Mouse (Mus musculus) central nervous system, embryonic 14 days (tissue): ENCODE measurements around the gene Rtn4rl1. TPM values are rescaled to one million over a fixed set of nuclear protein-coding genes. Genes with fewer than 3 reads are reported as not detected.

ENCODE experiments used
- polyA plus RNA-seq: library from polyadenylated mRNA; depleted of rRNA; stranded (reverse); fragments of >200 nt; gene quantifications from 2 replicates; pipeline ENCODE4 v1.2.3, GENCODE M21; 2012; rRNA removed

Gene Rtn4rl1
- polyA plus RNA-seq: 5.8 and 7.5 TPM in 2 replicates

DNA sequence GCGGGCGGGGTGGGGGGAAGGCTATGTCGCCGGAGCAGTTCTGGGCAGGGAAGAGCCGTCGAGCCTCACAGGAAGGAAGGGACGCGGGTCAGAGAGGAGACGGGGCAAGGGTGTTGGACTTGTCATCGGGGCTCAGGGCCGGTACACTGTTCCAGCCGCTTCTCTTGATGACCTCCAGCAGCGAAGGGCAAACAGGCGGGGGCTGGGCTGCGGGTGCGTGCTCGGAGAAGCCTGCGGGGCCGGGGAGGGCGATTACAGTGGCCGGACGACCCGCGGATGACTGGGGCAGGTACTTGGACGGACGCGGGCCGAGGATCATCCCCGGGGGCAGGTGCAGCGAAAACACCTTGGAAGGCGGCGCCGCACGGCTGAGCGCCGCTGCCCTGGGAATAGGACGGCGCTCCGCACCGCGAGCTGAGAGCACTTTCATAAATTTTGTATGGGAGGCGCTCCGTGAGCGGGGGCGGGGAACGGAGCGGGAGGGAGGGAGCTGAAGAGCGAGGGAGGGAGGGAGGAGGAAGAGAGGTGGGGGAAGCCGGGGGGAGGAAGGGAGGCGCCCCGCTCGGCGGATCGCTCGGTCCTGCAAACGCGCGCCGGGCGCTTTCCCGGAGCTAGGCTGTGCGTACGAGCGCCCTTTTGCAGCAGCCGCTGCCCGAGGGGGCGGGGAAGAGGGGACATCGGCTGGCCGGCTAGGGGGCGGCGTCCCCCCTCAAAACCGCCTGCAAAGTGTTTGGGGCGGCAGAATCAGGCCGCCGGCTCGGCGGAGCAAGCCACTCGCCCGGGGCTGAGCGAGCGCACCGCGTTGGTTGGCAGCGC, at the start of gene Rtn4rl1:
Rtn4rl1 (plus strand) TSS at position 528 of the 816 bp plus-strand sequence.

DNA sequence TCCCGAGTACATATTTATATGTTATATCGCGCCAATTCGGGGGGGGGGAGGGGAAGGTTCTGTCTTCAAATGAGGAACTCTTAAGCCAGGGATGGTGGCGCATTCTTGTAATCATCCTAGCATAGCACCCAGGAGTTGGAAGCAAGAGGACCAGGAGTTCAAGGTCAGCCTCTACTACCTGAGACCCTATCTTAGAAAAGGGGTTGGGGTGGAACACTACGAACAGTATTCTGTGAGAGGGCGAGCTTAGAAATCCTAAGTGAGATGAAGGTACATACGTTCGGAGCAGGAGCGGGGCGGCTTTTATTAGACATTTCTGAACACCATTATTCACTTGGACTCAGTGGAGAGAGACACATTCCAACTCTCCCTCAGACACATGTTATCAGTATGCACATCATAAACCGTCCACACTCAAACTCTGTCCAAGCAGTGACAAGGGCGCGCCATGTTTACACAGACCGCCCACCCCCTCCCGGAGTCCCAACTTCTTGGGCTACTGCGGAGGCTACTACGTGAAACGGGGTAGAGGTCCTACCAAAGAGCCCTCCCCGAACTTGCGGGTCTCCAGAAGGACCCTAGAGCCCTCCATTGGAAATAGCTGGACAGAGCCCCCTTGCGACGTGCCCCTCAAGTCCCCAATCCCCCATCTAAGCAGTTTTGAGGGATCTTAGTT, 24.0 kb upstream of the Rtn4rl1 start, which contains the start of gene Hic1:
Hic1 (minus strand) TSS at position 115 of the 676 bp plus-strand sequence.

DNA sequence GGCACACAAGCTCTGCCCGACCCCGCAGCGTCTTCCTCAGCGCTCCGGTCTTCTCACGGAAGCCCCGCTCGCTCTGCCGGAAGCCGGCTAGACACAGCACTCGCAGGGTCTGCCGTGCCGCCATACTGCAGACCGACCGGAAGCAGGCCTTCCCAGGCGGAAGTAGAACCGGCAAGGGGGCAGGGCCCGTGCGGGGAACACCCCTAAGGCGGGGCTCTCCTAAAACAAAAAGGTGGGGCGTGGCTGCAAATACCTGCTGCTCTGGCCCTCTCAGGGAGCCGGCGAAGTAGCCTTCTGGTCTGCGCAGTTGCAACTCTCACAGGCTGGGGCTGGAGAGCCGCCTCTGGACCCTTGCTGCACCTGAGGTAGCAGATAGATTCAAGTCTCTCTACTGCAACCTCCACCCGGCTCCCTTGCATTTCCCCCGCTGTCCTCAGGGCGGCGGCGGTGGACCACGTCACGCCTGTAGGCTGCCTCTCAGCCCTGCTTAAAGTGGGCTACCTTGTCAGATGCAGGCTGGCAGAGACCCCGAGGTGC, 14.8 kb upstream of the Rtn4rl1 start, which contains the start of gene Ovca2:
Ovca2 (minus strand) TSS at position 164 of the 537 bp plus-strand sequence.

DNA sequence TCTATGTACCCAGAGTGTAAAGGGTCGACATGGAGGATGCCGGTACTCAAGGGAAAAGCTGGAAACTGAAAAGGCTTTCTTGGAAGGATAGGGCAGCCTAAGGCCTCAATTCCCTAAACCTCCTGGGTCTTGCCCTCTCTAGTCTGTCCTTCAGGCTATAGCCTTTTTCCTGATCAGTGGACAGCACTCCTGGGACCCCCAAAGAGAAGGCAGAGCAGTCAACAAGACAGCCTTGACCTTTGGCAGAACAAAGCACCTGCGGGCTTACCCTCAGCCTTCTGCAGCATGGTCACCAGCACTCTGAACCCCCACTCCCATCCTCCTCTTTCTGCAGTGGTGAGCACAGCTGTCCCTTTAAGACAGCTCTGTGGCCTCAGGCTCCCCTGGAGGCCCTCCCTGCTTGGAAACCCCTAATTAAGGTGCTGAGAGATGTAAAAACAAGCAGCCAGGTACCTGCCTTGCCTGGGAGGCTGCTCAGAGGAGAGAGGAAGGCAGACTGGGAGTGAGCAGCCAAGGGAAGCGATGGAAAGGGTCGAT, 2.6 kb upstream of the Rtn4rl1 start, which contains the start of gene Dph1:
Dph1 (minus strand) TSS at position 337 of the 537 bp plus-strand sequence.

Other genes starting within 250 kb of the Rtn4rl1 start
- 7.9 and 17.4 TPM in 2 replicates for gene Hic1, start 24.3 kb upstream of the Rtn4rl1 start, polyA plus RNA-seq
- gene Ovca2, start 14.9 kb upstream of the Rtn4rl1 start, polyA plus RNA-seq: 19.2 TPM in 2 replicates
- 19.7 and 22.1 TPM in 2 replicates for gene Dph1, start 2.5 kb upstream of the Rtn4rl1 start, polyA plus RNA-seq
- 54.6 and 59.8 TPM in 2 replicates for gene Rpa1, start 154.5 kb downstream of the Rtn4rl1 start, polyA plus RNA-seq
- 8.2 TPM in 2 replicates for gene Smyd4, start 154.7 kb downstream of the Rtn4rl1 start, polyA plus RNA-seq
- gene Serpinf1, start 228.9 kb downstream of the Rtn4rl1 start, polyA plus RNA-seq: 32.4 and 60.9 TPM in 2 replicates
- gene Serpinf2, start 245.8 kb downstream of the Rtn4rl1 start, polyA plus RNA-seq: 0.15 and 0.22 TPM in 2 replicates